Mouse (Mus musculus) yolk sac, embryonic 10.5 days (tissue): ENCODE measurements around the gene Arhgap40.

Experiments
- DNase-seq: peaks from one replicate; pipeline ENCODE4 v3.0.0-alpha.2; 2017; ENCODE audit warnings: low spot score

Gene Arhgap40

GRCm38 (mm10) chr2:158550067-158550466, 37.5 kb downstream of the Arhgap40 start:
- DNase-seq, result peak; percentile 18

- DNase-seq, result no peak
These were observed 41.8 kb downstream of the Arhgap40 start for GRCm38 (mm10) chr2:158554366-158554765.

GRCm38 (mm10) chr2:158555252-158555651, 42.7 kb downstream of the Arhgap40 start:
- no peak for DNase-seq

- DNase-seq, result no peak
These were observed 43.2 kb downstream of the Arhgap40 start for GRCm38 (mm10) chr2:158555812-158556211.

GRCm38 (mm10) chr2:158556225-158556624, 43.6 kb downstream of the Arhgap40 start:
- DNase-seq, result peak; percentile 23

GRCm38 (mm10) chr2:158556750-158557149, 44.2 kb downstream of the Arhgap40 start:
- DNase-seq, result no peak

- no peak for DNase-seq
These were observed 47.3 kb downstream of the Arhgap40 start for GRCm38 (mm10) chr2:158559945-158560344.

GRCm38 (mm10) chr2:158560801-158561200, 48.2 kb downstream of the Arhgap40 start:
- no peak for DNase-seq

GRCm38 (mm10) chr2:158561371-158562144, 49.0 kb downstream of the Arhgap40 start:
- no peak for DNase-seq

- peak; percentile 69 for DNase-seq
These were observed 58.0 kb downstream of the Arhgap40 start for GRCm38 (mm10) chr2:158570421-158571081.

- no peak for DNase-seq
These were observed 67.4 kb downstream of the Arhgap40 start for GRCm38 (mm10) chr2:158579979-158580378.

- peak; percentile 61 for DNase-seq
These were observed 72.2 kb downstream of the Arhgap40 start for GRCm38 (mm10) chr2:158584621-158585358.

- no peak for DNase-seq
These were observed 76.1 kb downstream of the Arhgap40 start for GRCm38 (mm10) chr2:158588524-158589271.

GRCm38 (mm10) chr2:158590495-158590894, 77.9 kb downstream of the Arhgap40 start:
- DNase-seq, result no peak

GRCm38 (mm10) chr2:158591286-158591685, 78.7 kb downstream of the Arhgap40 start:
- no peak for DNase-seq

GRCm38 (mm10) chr2:158593371-158593770, 80.8 kb downstream of the Arhgap40 start:
- no peak for DNase-seq

GRCm38 (mm10) chr2:158595103-158595502, 82.5 kb downstream of the Arhgap40 start:
- DNase-seq, result peak; percentile 55

- DNase-seq, result no peak
These were observed 83.0 kb downstream of the Arhgap40 start for GRCm38 (mm10) chr2:158595577-158595976.

GRCm38 (mm10) chr2:158596803-158597202, 84.2 kb downstream of the Arhgap40 start:
- no peak for DNase-seq
